Mouse (Mus musculus): ENCODE data around the gene Zfp872.

- TF ChIP-seq CTCF (IDR thresholded peaks at IDR 0.05; ENCODE audit: low read depth, low read length) (no peak), POLR2A (IDR thresholded peaks at IDR 0.05; ENCODE audit: extremely low read depth, insufficient read depth, low read length) (no peak)
These were observed 26.7 kb downstream of the Zfp872 start for GRCm38 (mm10) chr9:22214549-22214948.
